Mouse (Mus musculus): ENCODE results near the gene Cib3.

Gene Cib3

GRCm38 (mm10) chr8:72210710-72211109 is 1.9 kb downstream of the Cib3 start:
- DNase-seq (ENCODE audit: inconsistent ontology term) = no peak

DNA sequence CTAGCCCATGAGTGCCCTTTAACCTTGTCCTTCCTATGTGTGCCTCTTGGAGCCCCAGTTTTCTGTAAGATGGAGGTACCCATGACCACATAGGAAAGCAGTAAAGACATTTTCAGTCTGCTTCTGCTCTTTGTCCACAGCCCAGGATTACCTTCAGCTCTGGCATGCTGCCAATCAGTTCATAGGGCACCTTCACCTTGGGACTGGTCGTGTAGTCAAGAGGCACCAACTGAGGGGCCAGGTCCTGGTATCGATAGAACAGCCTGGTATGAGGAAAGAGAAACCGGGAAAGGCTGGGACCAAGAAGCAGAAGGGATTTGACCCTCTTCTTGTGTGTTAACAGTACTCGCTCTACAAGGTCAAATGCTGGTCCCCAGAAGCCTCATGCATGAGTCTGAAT is 2.4 kb downstream of the Cib3 start:
- DNase-seq (ENCODE audit: inconsistent ontology term) = no peak

GRCm38 (mm10) chr8:72208582-72208981 is 4.1 kb downstream of the Cib3 start:
- DNase-seq (ENCODE audit: inconsistent ontology term) = no peak

DNA sequence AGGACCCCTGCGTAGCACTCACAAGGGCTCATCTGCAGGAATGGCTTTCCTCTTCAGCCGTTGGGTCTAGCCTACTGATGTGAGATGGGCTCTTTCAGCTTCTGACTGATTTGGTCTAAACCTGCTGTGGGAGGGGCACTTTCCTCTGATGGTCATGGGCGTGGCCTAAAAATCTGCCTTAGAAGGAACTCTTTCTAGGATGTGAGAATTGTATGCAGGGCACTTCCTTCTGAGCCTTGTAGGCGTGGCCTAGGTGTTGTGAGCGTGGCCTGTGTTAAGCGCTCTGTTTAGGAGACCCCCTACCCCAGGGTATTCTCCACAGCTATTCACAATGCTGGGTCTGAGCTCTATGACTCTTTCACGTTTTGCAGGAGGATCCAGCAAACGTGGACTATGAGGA is 14.6 kb downstream of the Cib3 start:
- no peak for DNase-seq (ENCODE audit: inconsistent ontology term)

DNA sequence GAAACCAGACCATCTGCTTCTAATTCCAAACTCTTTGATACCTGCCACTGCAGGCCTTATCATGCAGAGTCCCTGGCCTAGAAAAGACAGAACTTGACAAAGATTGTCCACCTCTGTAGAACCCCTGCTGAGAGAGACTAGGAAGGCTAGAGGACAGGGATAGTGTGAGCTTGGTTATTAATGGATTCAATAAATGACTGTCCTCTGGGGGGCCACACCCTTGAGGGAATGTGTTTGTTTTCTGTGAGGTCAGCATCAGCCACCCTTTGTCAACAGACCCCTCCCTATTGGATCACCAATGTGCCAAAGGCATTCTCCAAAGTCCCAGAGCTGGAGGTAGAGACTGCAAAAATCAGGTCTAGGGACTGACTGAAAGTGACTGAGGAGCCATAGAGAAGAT is 20.6 kb downstream of the Cib3 start:
- no peak for DNase-seq (ENCODE audit: inconsistent ontology term)

DNA sequence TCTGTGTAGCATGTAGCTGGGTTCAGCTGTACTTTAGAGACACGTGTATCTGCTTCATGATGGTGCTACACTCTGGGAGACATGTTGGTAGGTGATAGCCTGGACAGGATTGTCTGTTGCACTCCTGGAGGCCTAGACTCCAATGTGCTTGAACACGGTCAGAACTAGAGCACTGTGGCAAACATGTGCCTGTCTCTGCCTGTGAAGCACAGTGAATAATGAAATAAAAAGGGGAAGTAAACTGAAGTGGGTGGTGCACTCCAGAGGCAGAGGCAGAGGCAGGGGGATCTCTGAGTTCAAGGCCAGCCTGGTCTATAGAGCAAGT is 22.5 kb downstream of the Cib3 start:
- DNase-seq (ENCODE audit: inconsistent ontology term) = no peak

DNA sequence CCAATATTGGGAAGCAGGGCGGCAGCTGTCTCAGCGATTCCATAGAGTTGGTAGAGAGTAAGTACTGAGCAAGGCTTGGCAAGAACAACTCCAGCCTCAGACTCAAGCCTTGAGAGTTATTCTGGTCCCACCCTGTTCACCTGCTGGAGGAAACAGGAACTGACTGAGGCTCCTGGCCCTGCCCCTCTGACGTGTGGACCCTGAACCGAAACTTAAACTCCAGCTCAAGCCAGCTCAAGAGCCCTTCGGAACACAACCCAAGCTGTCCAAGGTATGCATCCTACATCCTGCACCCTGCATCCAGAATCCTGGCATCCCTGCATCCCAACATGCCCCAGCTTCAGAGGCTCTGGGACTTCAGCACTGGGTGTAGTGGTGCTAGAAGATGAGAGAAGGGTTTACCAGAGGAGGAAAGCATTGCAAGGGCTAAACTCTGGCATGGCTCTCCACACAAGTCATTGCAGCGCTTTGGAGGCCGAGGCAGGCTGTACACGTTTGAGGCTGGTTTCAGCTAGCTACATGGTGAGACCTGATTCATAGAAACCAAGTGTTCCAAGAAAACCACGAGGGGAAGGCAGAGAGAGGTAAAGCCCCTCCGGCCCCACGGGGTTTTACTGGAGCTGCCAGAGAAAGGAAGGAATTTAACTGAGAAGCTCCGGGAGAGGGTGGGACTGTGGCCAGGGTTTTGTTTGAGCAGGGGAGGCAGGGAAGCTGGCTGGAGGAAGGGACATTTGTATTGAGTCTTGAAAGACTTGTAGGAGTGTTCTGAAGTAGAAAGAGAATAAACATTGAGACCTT is 23.0 kb downstream of the Cib3 start, which contains the start of gene Hsh2d:
Hsh2d (plus strand) TSS at position 222 of the 798 bp plus-strand sequence.
- DNase-seq (ENCODE audit: inconsistent ontology term) = no peak

- DNase-seq (ENCODE audit: inconsistent ontology term) = no peak
Measured at GRCm38 (mm10) chr8:72187793-72188331, 24.8 kb downstream of the Cib3 start.

GRCm38 (mm10) chr8:72183554-72184202 is 29.0 kb downstream of the Cib3 start:
- peak; percentile 6 for DNase-seq (ENCODE audit: inconsistent ontology term)

- peak; percentile 59 for DNase-seq (ENCODE audit: inconsistent ontology term)
Measured at GRCm38 (mm10) chr8:72177346-72177925, 35.2 kb downstream of the Cib3 start.

DNA sequence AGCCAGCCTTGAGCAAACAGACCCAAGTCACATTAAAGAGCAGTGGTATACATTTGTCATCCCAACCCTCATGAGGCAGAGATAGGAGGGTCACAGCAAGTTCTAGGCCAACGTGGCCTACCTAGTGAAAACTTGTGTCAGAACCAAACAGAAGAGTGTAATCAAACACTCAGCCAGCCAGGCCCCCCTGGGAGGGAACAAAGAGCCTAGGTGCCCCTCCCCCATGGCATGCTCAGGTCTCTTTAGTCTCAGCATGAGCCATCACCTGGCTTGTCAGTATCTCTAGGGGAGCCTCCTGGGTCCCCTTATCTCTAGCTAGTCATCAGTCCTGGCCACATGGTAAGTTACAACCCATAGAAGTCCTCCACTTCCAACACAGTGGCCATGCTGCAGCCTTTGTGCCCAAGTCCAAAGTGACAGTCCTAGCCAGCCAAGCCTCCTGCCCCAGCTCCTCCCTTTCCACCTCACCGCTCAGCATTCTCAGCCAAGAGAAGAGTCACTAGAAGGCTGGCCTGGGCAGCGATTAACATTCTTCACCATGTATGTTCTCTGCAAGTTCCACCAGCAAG is 42.9 kb downstream of the Cib3 start:
- no peak for DNase-seq (ENCODE audit: inconsistent ontology term)

DNA sequence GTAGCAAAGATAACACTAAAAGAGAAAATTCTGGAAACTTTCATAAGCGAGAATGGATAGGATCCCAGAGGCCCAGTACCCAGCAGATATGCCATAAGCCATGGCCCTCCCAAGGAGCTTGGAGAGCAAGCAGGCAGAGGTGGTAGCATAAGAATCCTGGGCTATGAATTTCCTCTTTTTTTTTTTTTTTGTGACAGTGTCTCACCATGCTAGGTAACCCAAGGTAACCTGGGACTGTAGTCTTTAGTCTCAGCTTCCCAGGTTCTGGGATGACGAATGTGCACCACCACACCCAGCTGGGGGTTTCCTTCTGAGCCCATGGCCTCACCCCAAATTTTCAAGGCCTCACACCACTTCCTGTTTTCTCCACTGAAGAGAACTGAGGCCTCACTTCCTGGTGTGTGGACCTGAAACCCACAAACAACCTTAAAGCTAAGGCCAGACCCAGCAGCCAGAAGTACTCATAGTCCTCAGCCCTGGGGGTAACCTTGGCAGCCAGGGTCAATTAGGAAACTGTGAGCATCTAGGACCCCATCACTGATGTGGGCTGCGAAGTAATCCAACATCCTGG is 43.5 kb downstream of the Cib3 start:
- DNase-seq (ENCODE audit: inconsistent ontology term) = no peak

DNA sequence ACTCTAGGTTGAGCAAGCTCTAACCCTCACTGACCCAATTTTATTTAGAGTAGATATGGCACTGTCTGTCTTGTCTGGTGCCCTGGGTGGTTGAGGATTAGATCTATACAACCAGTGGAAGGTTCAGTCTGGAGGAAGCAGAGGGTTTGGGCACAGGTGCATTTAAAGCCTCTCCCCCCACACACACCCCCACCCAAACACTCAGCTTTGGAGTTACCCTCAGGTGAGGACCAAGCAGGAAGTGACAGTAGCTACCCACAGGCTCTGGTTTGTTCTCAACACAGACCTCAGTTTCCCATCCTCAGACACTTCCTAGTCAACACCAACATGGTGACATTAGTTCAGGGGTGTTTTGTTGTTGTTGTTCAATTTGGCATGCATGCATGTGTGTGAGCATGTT is 49.8 kb downstream of the Cib3 start:
- DNase-seq (ENCODE audit: inconsistent ontology term) = no peak

- DNase-seq (ENCODE audit: inconsistent ontology term) = peak; percentile 100
Measured at GRCm38 (mm10) chr8:72160707-72161697, 51.6 kb downstream of the Cib3 start, which contains the start of gene Rab8a. Gene Rab8a, plus strand, starts transcription at chr8:72161200.

DNA sequence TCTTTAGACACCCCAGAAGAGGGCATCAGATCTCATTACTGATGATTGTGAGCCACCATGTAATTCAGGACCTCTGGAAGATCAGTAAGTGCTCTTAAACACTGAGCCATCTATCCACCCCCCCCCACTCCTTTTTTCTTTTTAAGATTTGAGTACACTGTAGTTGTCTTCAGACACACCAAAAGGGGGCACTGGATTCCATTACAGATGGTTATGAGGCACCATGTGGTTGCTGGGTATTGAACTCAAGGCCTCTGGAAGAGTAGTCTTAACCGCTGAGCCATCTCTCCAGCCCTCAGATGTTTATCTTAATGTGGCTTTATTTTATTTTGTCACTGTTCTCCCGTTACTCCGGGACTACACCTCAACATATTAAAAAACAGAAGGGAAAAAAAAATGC is 52.6 kb downstream of the Cib3 start:
- DNase-seq (ENCODE audit: inconsistent ontology term) = no peak

DNA sequence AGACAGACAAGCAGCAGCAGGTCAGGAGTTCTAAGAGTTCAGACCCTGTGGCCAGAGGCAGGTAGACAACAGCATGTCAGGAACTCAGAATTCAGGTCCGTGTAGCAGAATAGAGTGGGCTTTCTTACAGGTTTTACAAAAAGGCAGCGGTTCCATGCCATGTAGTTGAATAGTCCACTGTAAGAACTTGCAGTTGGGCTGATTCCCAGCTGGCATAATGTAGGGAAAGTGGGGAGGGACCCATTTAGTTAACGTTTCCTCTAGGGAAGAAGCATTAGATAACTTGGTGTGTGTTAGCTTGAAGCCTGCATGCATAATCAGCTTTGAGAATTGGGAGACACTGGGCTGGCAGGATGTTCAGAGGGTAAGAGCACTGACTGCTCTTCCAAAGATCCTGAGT is 53.9 kb downstream of the Cib3 start:
- DNase-seq (ENCODE audit: inconsistent ontology term) = no peak

DNA sequence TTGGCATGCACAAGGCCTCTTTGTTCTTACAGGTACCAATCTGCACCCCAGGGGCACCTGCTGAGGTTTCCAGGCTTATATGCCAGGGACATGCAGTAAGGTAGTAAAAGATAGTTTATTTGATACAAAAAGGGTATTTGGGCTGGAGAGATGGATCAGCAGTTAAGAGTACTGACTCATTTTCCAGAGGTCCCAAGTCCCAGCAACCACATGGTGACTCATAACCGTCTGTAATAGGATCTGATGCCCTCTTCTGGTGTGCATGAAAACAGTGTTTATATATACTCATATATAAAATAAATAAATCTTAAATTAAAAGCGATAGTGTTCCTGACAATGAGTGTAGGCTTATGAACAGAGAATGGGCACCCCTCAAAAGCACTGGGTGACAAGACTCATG is 54.5 kb downstream of the Cib3 start:
- no peak for DNase-seq (ENCODE audit: inconsistent ontology term)

Data from Muller cell, postnatal 12 days (primary cell).